Mouse (Mus musculus) common myeloid progenitor, adult 5-6 weeks (primary cell): Measurements from ENCODE around the gene Sfxn5. TPM values are rescaled to one million over a fixed set of nuclear protein-coding genes. Genes with fewer than 3 reads are reported as not detected.

Source experiments
- ATAC-seq: replicated peaks from 2 replicates; pipeline ENCODE4 v1.8.0; 2016; ENCODE audit warnings: low read depth, mild to moderate bottlenecking, moderate TSS enrichment, inconsistent platforms; ENCODE audit not compliant: poor library complexity, severe bottlenecking
- total RNA-seq: library from RNA; stranded (forward); fragments of 200-1000, 187-1606 nt; gene quantifications from 2 replicates; pipeline ENCODE4 v1.2.3, GENCODE M21; 2017

Sfxn5 gene
- total RNA-seq, 1 experiment from 2014 or later: 2.0 TPM

- no peak for ATAC-seq
Observed at GRCm38 (mm10) chr6:85165440-85165921, 167.7 kb downstream of the Sfxn5 start.

Other genes with a start within 250 kb of the Sfxn5 start
- 23.2 and 35.7 TPM in 2 replicates for gene Spr, start 195.7 kb downstream of the Sfxn5 start, total RNA-seq
- gene Emx1, start 146.0 kb downstream of the Sfxn5 start, total RNA-seq: not detected in 2 replicates
- gene Rab11fip5, start 41.2 kb upstream of the Sfxn5 start, total RNA-seq: 5.9 and 6.3 TPM in 2 replicates
- gene Noto, start 90.5 kb upstream of the Sfxn5 start, total RNA-seq: not detected in 2 replicates
- 46.2 and 47.0 TPM in 2 replicates for gene Smyd5, start 98.6 kb upstream of the Sfxn5 start, total RNA-seq
- gene Cct7, start 118.1 kb upstream of the Sfxn5 start, total RNA-seq: 289 and 292 TPM in 2 replicates
- 7.7 and 20.2 TPM in 2 replicates for gene Pradc1, start 118.5 kb upstream of the Sfxn5 start, total RNA-seq
- gene Fbxo41, start 169.6 kb upstream of the Sfxn5 start, total RNA-seq: under 0.01 TPM in 1 of 2 replicates, not detected in the other
- 0.64 TPM in 1 of 2 replicates, not detected in the other for gene Egr4, start 180.2 kb upstream of the Sfxn5 start, total RNA-seq